Mouse (Mus musculus) CH12.LX (cell line): ENCODE data around the gene Syt12. TPM values are rescaled to one million over a fixed set of nuclear protein-coding genes. Genes with fewer than 3 reads are reported as not detected.
A peak's percentile ranks its signal among the peaks of the same experiment; 100 is the strongest.
"Not testable (repeated sequence)": the region's sequence is repeated elsewhere in the genome, so short reads cannot be mapped to it uniquely, and the experiment has no call there.

Experiments
- DNase-seq: peaks from one replicate; pipeline ENCODE4 v3.0.0-alpha.2; 2013; ENCODE audit errors: extremely low read depth
- H3K27ac ChIP-seq: 2 replicates; pipeline ENCODE4 v1.5.1; 2012; ENCODE audit warnings: low read depth, mild to moderate bottlenecking, control low read depth, moderate library complexity; ENCODE audit not compliant: insufficient read depth
- H3K27me3 ChIP-seq: replicated peaks from 2 replicates; pipeline ENCODE3; 2012; ENCODE audit warnings: inconsistent platforms
- H3K36me3 ChIP-seq, 2 experiments: replicated peaks in 1 of 2; 2 replicates each; pipeline versions ENCODE3 to v1.6.1; 2012; ENCODE audit warnings: inconsistent platforms in 1 of 2, low read length in 1 of 2, mild to moderate bottlenecking in 1 of 2, mixed read lengths in 1 of 2, moderate library complexity in 1 of 2; ENCODE audit not compliant: control insufficient read depth in 1 of 2, insufficient read depth in 1 of 2
- H3K4me1 ChIP-seq, 2 experiments: 2 replicates each; pipeline ENCODE4 v1.6.1; 2012; ENCODE audit warnings: inconsistent platforms in 1 of 2, moderate library complexity in 1 of 2; ENCODE audit not compliant: insufficient read depth in 2 of 2, control insufficient read depth in 1 of 2
- H3K4me2 ChIP-seq: 2 replicates; pipeline ENCODE4 v1.6.1; 2012; ENCODE audit warnings: low read depth, mild to moderate bottlenecking, control low read depth; ENCODE audit not compliant: poor library complexity, insufficient read depth, severe bottlenecking
- H3K4me3 ChIP-seq, 3 experiments: fragments of 150-350 bp in 1 of 3; sonication (generic) in 1 of 3; replicated peaks in 1 of 3; 2 replicates each; pipeline versions ENCODE3 to v1.5.1; 2011 to 2012; ENCODE audit warnings: low read depth in 2 of 3, low read length in 2 of 3, mild to moderate bottlenecking in 2 of 3, moderate library complexity in 2 of 3, control low read depth in 1 of 3, improper control_type of control experiment in 1 of 3, inconsistent platforms in 1 of 3, mixed read lengths in 1 of 3; ENCODE audit not compliant: poor library complexity in 1 of 3
- H3K79me2 ChIP-seq: replicated peaks from 2 replicates; pipeline ENCODE4 v1.6.1; 2012; ENCODE audit warnings: mild to moderate bottlenecking, moderate library complexity; ENCODE audit not compliant: control insufficient read depth, poor library complexity, insufficient read depth, severe bottlenecking; ENCODE audit errors: extremely low read depth
- H3K9ac ChIP-seq: 2 replicates; pipeline ENCODE4 v1.6.1; 2012; ENCODE audit warnings: low read depth, mild to moderate bottlenecking, control low read depth, moderate library complexity; ENCODE audit not compliant: insufficient read depth
- H3K9me3 ChIP-seq: replicated peaks from 2 replicates; pipeline ENCODE3; 2012; ENCODE audit warnings: low read length, inconsistent platforms, mixed read lengths
- BHLHE40 ChIP-seq: IDR thresholded peaks from 2 replicates; pipeline ENCODE4 v1.6.1; 2011; ENCODE audit warnings: mild to moderate bottlenecking, low read depth, low read length, improper control_type of control experiment
- CTCF ChIP-seq, 2 experiments: IDR thresholded peaks in 1 of 2; conservative IDR thresholded peaks in 1 of 2; 2 replicates each; pipeline ENCODE4 v1.5.1; 2011 to 2012; ENCODE audit warnings: low read depth in 2 of 2, low read length in 2 of 2, improper control_type of control experiment in 1 of 2, inconsistent platforms in 1 of 2, mild to moderate bottlenecking in 1 of 2, moderate library complexity in 1 of 2
- IRF4 ChIP-seq: IDR thresholded peaks from 2 replicates; pipeline ENCODE4 v1.6.1; 2014; ENCODE audit warnings: low read depth, mild to moderate bottlenecking, inconsistent platforms, low read length, improper control_type of control experiment
- MAFK ChIP-seq: IDR thresholded peaks from 2 replicates; pipeline ENCODE4 v1.6.1; 2011; ENCODE audit warnings: low read length, improper control_type of control experiment; ENCODE audit not compliant: insufficient replicate concordance
- MAX ChIP-seq: IDR thresholded peaks from 2 replicates; pipeline ENCODE4 v1.6.1; 2011; ENCODE audit warnings: low read length, improper control_type of control experiment
- MYC ChIP-seq: IDR thresholded peaks from 2 replicates; pipeline ENCODE4 v1.6.1; 2011; ENCODE audit warnings: low read depth, mild to moderate bottlenecking, improper control_type of control experiment, low read length
- RAD21 ChIP-seq: IDR thresholded peaks from 2 replicates; pipeline ENCODE4 v1.6.1; 2011; ENCODE audit warnings: low read depth, mild to moderate bottlenecking, low read length, improper control_type of control experiment, moderate library complexity
- SMC3 ChIP-seq: IDR thresholded peaks from 2 replicates; pipeline ENCODE4 v1.6.1; 2011; ENCODE audit warnings: low read depth, low read length, improper control_type of control experiment
- USF1 ChIP-seq: IDR thresholded peaks from 2 replicates; pipeline ENCODE4 v1.6.1; 2014; ENCODE audit warnings: low read depth, mild to moderate bottlenecking, inconsistent platforms, low read length, improper control_type of control experiment
- ZKSCAN1 ChIP-seq: IDR thresholded peaks from 2 replicates; pipeline ENCODE4 v1.6.1; 2012; ENCODE audit warnings: low read depth, inconsistent platforms, low read length, improper control_type of control experiment, borderline replicate concordance
- ZMIZ1 ChIP-seq: IDR thresholded peaks from 2 replicates; pipeline ENCODE4 v1.6.1; 2012; ENCODE audit warnings: low read depth, mild to moderate bottlenecking, inconsistent platforms, low read length, improper control_type of control experiment
- dilution Hi-C: fragments of 300-500 bp; cut with MboI; formaldehyde crosslinking; loops from 2 replicates; pipeline ENCODE4 v1.14.3; 2020; ENCODE audit warnings: low sequenced_read_pairs; ENCODE audit not compliant: extremely low pct_unique_long_range_greater_than_20kb, extremely low pct_ligation_motif_present
- in situ Hi-C: fragments of 300-500 bp; cut with MboI; formaldehyde crosslinking; loops from 3 replicates; pipeline ENCODE4 v1.14.3; 2019; ENCODE audit warnings: low sequenced_read_pairs, low pct_ligation_motif_present, low pct_unique_long_range_greater_than_20kb, mixed read lengths
- polyA plus RNA-seq: library from polyadenylated mRNA; unstranded; fragments of >175 nt; gene quantifications from 2 replicates; pipeline ENCODE4 v1.2.1, GENCODE M21; 2012; ENCODE audit warnings: low read depth; ENCODE audit not compliant: insufficient read length
- total RNA-seq, 2 experiments: library from RNA; depleted of rRNA; stranded (reverse); fragments of 300-350 nt in 1 of 2; fragments of >200 nt in 1 of 2; gene quantifications; 2 replicates each; pipeline ENCODE4 v1.2.3; 2012 to 2014

Syt12 gene
- total and polyA plus RNA-seq, 3 experiments: 0.17 to 0.50 TPM; not detected in 1

DNA sequence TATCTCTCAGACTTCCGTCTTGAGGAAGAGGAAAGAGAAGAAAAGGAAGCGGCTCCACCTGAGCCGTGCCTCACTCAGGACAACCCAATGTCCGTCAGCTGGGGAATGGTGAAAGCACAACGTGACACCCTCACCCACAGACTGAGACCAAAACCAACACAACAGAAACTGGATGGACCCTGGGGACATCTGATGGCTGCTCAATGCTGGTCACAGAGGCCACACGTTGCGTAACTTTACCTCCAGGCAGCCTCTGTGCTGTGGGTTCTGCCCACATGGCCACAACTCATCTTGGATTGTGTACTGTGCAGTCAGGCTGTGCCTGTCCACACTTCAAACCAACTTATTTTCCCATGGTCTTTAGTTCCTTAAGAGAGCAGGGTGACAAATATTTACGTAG is 15.3 kb downstream of the Syt12 start:
- in situ Hi-C loops: no loop called here
- H3K27me3 ChIP-seq: no peaks in the 10 kb centered on the region
- no peak for DNase-seq

DNA sequence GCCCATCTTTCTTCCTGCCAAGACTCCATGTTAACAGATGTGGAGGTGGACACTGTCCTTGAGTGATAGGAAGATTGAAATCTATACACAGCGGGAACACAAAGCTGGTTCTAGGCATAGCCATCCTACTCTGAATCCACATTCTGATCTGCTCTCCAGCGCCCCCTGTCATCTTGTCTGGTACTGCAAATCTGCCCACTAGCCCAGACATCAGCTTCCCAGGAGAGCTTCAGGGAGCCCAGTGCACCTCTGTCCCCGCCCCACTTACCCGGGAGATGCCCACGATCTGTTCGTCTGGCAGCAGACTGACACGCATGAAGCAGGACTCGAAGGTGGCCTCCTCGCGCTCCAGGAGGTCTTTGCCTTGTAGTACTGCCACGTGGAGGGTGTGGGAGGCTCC is 21.0 kb downstream of the Syt12 start:
- in situ Hi-C loops (no loop called here), dilution Hi-C loops (no loop called here)
- Histone ChIP-seq H3K4me1 (peaks cover under 1 to 6% of the 10 kb centered on the region in 2 experiments; a peak in 2 of 4 replicates), H3K27me3 (no peaks in the 10 kb centered on the region), H3K4me2 (no peak overlapping the region), H3K79me2 (no peaks in the 10 kb centered on the region), H3K27ac (no peak overlapping the region), H3K9me3 (no peaks in the 10 kb centered on the region), H3K4me3 (no peak overlapping the region), H3K9ac (no peak overlapping the region), H3K36me3 (peaks cover 0 to 1% of the 10 kb centered on the region in 2 experiments)
- peak; percentile 54 for DNase-seq
- no peak for TF ChIP-seq USF1
- TF ChIP-seq CTCF (conservative IDR thresholded peaks at IDR 0.05 in 1 of 2, IDR thresholded peaks at IDR 0.05 in 1 of 2; ENCODE audit: low read depth in 2 of 2, low read length in 2 of 2): peak; percentile 69 to 84
- peak; percentile 20; the same call in 1 of the 2 replicates for TF ChIP-seq SMC3
- peak; percentile 4 for TF ChIP-seq RAD21

More for the DNA sequence above, 15.3 kb downstream of the Syt12 start:
- Histone ChIP-seq H3K36me3 (no peaks in the 10 kb centered on the region), H3K4me1 (peaks cover 4 to 9% of the 10 kb centered on the region in 2 experiments; a peak in 2 of 4 replicates), H3K9ac (no peak overlapping the region), H3K4me3 (no peak overlapping the region), H3K9me3 (no peaks in the 10 kb centered on the region), H3K27ac (no peak overlapping the region), H3K79me2 (no peaks in the 10 kb centered on the region), H3K4me2 (no peak overlapping the region)
- TF ChIP-seq BHLHE40: peak; percentile 51; the same call in 1 of the 2 replicates
- no peak for TF ChIP-seq IRF4
- TF ChIP-seq ZMIZ1: no peak
- dilution Hi-C loops: no loop called here

- in situ Hi-C loops: no loop called here
Observed at GRCm38 (mm10) chr19:4455071-4455800, 22.0 kb downstream of the Syt12 start.

GRCm38 (mm10) chr19:4454040-4454439 is 23.2 kb downstream of the Syt12 start:
- H3K27ac ChIP-seq, H3K4me3 ChIP-seq, dilution Hi-C loops, H3K36me3 ChIP-seq, H3K9ac ChIP-seq, H3K79me2 ChIP-seq, DNase-seq, H3K27me3 ChIP-seq, H3K9me3 ChIP-seq, in situ Hi-C loops, H3K4me2 ChIP-seq: not testable (repeated sequence)
- peaks cover 3 to 12% of the 10 kb centered on the region in 2 experiments; a peak in 2 of 4 replicates for H3K4me1 ChIP-seq

More at GRCm38 (mm10) chr19:4455071-4455800, 22.0 kb downstream of the Syt12 start:
- Histone ChIP-seq H3K4me3 (no peak overlapping the region), H3K9me3 (no peaks in the 10 kb centered on the region), H3K36me3 (peaks cover 0 to 1% of the 10 kb centered on the region in 2 experiments), H3K4me1 (peaks cover 3 to 12% of the 10 kb centered on the region in 2 experiments; a peak in 2 of 4 replicates), H3K4me2 (no peak overlapping the region), H3K9ac (no peak overlapping the region), H3K27me3 (no peaks in the 10 kb centered on the region), H3K27ac (no peak overlapping the region), H3K79me2 (no peaks in the 10 kb centered on the region)
- DNase-seq: no peak
- TF ChIP-seq ZKSCAN1 (no peak), MAFK (no peak), RAD21 (no peak), MYC (no peak), ZMIZ1 (no peak), BHLHE40 (no peak), MAX (no peak)
- dilution Hi-C loops: no loop called here
